Mouse (Mus musculus) embryonic fibroblast, embryonic 13.5 days (primary cell): Measurements from ENCODE around the gene Lbhd2. TPM values are rescaled to one million over a fixed set of nuclear protein-coding genes. Genes with fewer than 3 reads are reported as not detected.

Source experiments
- H3K27ac ChIP-seq: 2 replicates; pipeline ENCODE4 v1.5.1; 2012; ENCODE audit warnings: low read length, control low read depth, inconsistent platforms; ENCODE audit not compliant: insufficient read depth
- H3K4me1 ChIP-seq: 2 replicates; pipeline ENCODE4 v1.6.1; 2011; ENCODE audit warnings: low read length; ENCODE audit not compliant: control insufficient read depth, insufficient read depth
- H3K4me3 ChIP-seq: 2 replicates; pipeline ENCODE4 v1.5.1; 2011; ENCODE audit warnings: mild to moderate bottlenecking, control low read depth, low read length; ENCODE audit not compliant: insufficient read depth
- CTCF ChIP-seq: IDR thresholded peaks from 2 replicates; pipeline ENCODE4 v1.5.1; 2011; ENCODE audit warnings: mild to moderate bottlenecking, control low read depth, low read length, moderate library complexity, borderline replicate concordance; ENCODE audit not compliant: insufficient read depth
- POLR2A ChIP-seq: IDR thresholded peaks from 2 replicates; pipeline ENCODE4 v1.6.1; 2011; ENCODE audit warnings: low read depth, mild to moderate bottlenecking, control low read depth, low read length, moderate library complexity
- polyA plus RNA-seq: library from polyadenylated mRNA; stranded (reverse); fragments of >200 nt; gene quantifications from 2 replicates; pipeline ENCODE4 v1.2.4, GENCODE M21; 2011; ENCODE audit warnings: low read depth; ENCODE audit not compliant: missing spikeins, insufficient read length

Gene Lbhd2
- polyA plus RNA-seq, 1 experiment: not detected

GRCm38 (mm10) chr12:111447350-111447749 is 40.7 kb downstream of the Lbhd2 start:
- no peak overlapping the region for H3K4me3 ChIP-seq
- H3K4me1 ChIP-seq: peaks cover 37% of the 10 kb centered on the region
- no peak overlapping the region; the same call in 1 of the 2 replicates for H3K27ac ChIP-seq
- TF ChIP-seq CTCF (no peak), POLR2A (no peak)

- no peak for TF ChIP-seq POLR2A
- TF ChIP-seq CTCF: no peak
- Histone ChIP-seq H3K4me3 (no peak overlapping the region), H3K4me1 (peaks cover 37% of the 10 kb centered on the region), H3K27ac (peak overlapping the region; percentile 14; the same call in 1 of the 2 replicates)
Measured at GRCm38 (mm10) chr12:111447898-111448760, 41.5 kb downstream of the Lbhd2 start.

- TF ChIP-seq CTCF: no peak
- 0 out of 2 replicates have a peak, but pooled peaks have one; percentile 13 for TF ChIP-seq POLR2A
- H3K4me3 ChIP-seq: no peak overlapping the region
- peak overlapping the region; percentile 49; the same call in 1 of the 2 replicates for H3K27ac ChIP-seq
- H3K4me1 ChIP-seq: peaks cover 37% of the 10 kb centered on the region
Measured at GRCm38 (mm10) chr12:111448931-111449705, 42.5 kb downstream of the Lbhd2 start.

GRCm38 (mm10) chr12:111450359-111450758 is 43.8 kb downstream of the Lbhd2 start:
- no peak overlapping the region for H3K4me3 ChIP-seq
- TF ChIP-seq CTCF (no peak), POLR2A (no peak)
- no peak overlapping the region for H3K27ac ChIP-seq
- H3K4me1 ChIP-seq: peaks cover 41% of the 10 kb centered on the region

GRCm38 (mm10) chr12:111451561-111451960 is 45.0 kb downstream of the Lbhd2 start:
- TF ChIP-seq CTCF (no peak), POLR2A (no peak)
- Histone ChIP-seq H3K4me3 (no peak overlapping the region), H3K4me1 (peaks cover 47% of the 10 kb centered on the region), H3K27ac (no peak overlapping the region)

- Histone ChIP-seq H3K4me1 (peaks cover 32% of the 10 kb centered on the region), H3K4me3 (no peak overlapping the region), H3K27ac (no peak overlapping the region)
- no peak for TF ChIP-seq POLR2A
- no peak for TF ChIP-seq CTCF
Measured at GRCm38 (mm10) chr12:111454021-111454420, 47.4 kb downstream of the Lbhd2 start.

GRCm38 (mm10) chr12:111454543-111455280 is 48.1 kb downstream of the Lbhd2 start:
- Histone ChIP-seq H3K4me1 (peaks cover 27% of the 10 kb centered on the region), H3K4me3 (no peak overlapping the region), H3K27ac (peak overlapping the region; percentile 77)
- TF ChIP-seq CTCF: no peak

- H3K27ac ChIP-seq: peak overlapping the region; percentile 77
- TF ChIP-seq POLR2A (0 out of 2 replicates have a peak, but pooled peaks have one; percentile 6), CTCF (no peak)
- H3K4me3 ChIP-seq: no peak overlapping the region
- H3K4me1 ChIP-seq: peaks cover 21% of the 10 kb centered on the region
Measured at GRCm38 (mm10) chr12:111455311-111455846, 48.8 kb downstream of the Lbhd2 start.

GRCm38 (mm10) chr12:111455860-111456259 is 49.3 kb downstream of the Lbhd2 start:
- Histone ChIP-seq H3K4me3 (no peak overlapping the region), H3K4me1 (peaks cover 16% of the 10 kb centered on the region), H3K27ac (peak overlapping the region; percentile 67)
- no peak for TF ChIP-seq CTCF
- TF ChIP-seq POLR2A: no peak
